Mouse (Mus musculus) lung, adult 2 months (tissue): ENCODE results near the gene Ppp1r16b.

ENCODE experiments used
- CTCF ChIP-seq: fragments of 200-500 bp; IDR thresholded peaks from 2 replicates; pipeline ENCODE4 v1.5.1; 2011; ENCODE audit warnings: mild to moderate bottlenecking, low read length, control low read depth; ENCODE audit not compliant: insufficient read depth
- POLR2A ChIP-seq: fragments of 200-500 bp; IDR thresholded peaks from 2 replicates; pipeline ENCODE4 v1.6.1; 2011; ENCODE audit warnings: low read depth, mild to moderate bottlenecking, control low read depth, low read length, borderline replicate concordance; ENCODE audit errors: extremely low read depth

GRCm38 (mm10) chr2:158716066-158716465, 50.9 kb downstream of the Ppp1r16b start:
- TF ChIP-seq CTCF (no peak), POLR2A (no peak)
